ENCODE assay signal across 17 mouse cellular contexts in the genomic region with DNA sequence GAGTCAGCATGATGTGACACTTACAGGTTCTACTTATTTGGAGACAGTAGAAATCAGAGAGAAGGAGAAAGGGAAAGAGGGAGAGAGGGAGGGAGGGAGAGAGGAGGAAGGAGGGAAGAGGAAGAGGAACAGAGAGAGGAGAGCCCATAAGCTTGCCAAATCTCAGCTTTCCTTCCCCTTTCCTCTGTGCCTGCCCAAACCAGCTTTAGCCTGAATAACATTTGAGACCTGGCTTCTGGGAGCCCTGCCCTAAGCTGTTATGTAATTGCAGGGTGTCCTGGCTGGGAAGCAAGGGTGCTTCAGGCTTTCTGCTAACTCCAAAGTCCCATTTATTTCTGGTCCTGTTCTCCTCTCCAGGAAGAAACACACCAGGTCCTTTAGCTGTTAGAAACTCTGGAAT.
DNase-seq lines count a peak whose midpoint lies in the region; ATAC-seq and TF ChIP-seq lines count a peak whose summit lies in the region.
"Had no signal": no experiment of that assay in that cellular context is flagged by ENCODE, and none has a peak within 500 bp of the region (broad histone marks: within the 10 kb centered on the region; RNA-seq: fewer than 3 reads in every experiment).

No protein-coding gene starts in this region.

- H3K36me3 ChIP-seq in liver, postnatal 0 days (replicated peaks; ENCODE audit: insufficient read depth, low read length), result no peaks in the 10 kb centered on the region
- no peaks in the 10 kb centered on the region for H3K36me3 ChIP-seq in liver, embryonic 11.5 days (ENCODE audit: control insufficient read depth, insufficient read depth, low read length)
- H3K36me3 ChIP-seq: heart, embryonic 13.5 days; hindbrain, embryonic 13.5 days; limb, embryonic 13.5 days; lung, embryonic 15.5 days; neural tube, embryonic 12.5 days had no signal

- TF ChIP-seq CTCF in liver, postnatal 0 days (IDR thresholded peaks at IDR 0.05; ENCODE audit: low read depth), result no peak
- no peak for TF ChIP-seq CTCF in bone marrow macrophage, adult 2 months (IDR thresholded peaks at IDR 0.05; ENCODE audit: low read depth, low read length)

- no peak for TF ChIP-seq EP300 in liver, postnatal 0 days (IDR thresholded peaks at IDR 0.05; ENCODE audit: low read depth)

- no peak overlapping the region for H3K4me2 ChIP-seq in liver, postnatal 0 days (ENCODE audit: low read depth, low read length)
- no peak overlapping the region for H3K4me2 ChIP-seq in liver, embryonic 11.5 days
- H3K4me2 ChIP-seq: heart, embryonic 13.5 days; hindbrain, embryonic 13.5 days; limb, embryonic 13.5 days; lung, embryonic 15.5 days; neural tube, embryonic 12.5 days had no signal

- H3K27me3 ChIP-seq in liver, postnatal 0 days (ENCODE audit: insufficient read depth, low read length), result no peaks in the 10 kb centered on the region
- no peaks in the 10 kb centered on the region for H3K27me3 ChIP-seq in liver, embryonic 11.5 days (replicated peaks; ENCODE audit: control insufficient read depth, insufficient read depth, low read length)
- H3K27me3 ChIP-seq: heart, embryonic 13.5 days; limb, embryonic 13.5 days; lung, embryonic 15.5 days; neural tube, embryonic 12.5 days had no signal

- no peaks in the 10 kb centered on the region for H3K9me3 ChIP-seq in liver, postnatal 0 days (ENCODE audit: low read length)
- no peaks in the 10 kb centered on the region for H3K9me3 ChIP-seq in liver, embryonic 11.5 days (ENCODE audit: control insufficient read depth, low read length)
- H3K9me3 ChIP-seq: heart, embryonic 13.5 days; hindbrain, embryonic 13.5 days; limb, embryonic 13.5 days; lung, embryonic 15.5 days; neural tube, embryonic 12.5 days had no signal

- no peak for TF ChIP-seq POLR2A in bone marrow macrophage, adult 2 months (IDR thresholded peaks at IDR 0.05; ENCODE audit: borderline replicate concordance, low read depth, low read length)

- peak; percentile 46 for DNase-seq in gastrocnemius, postnatal 25 days
- DNase-seq in gastrocnemius, postnatal 14 days, result no peak
- no peak for DNase-seq in liver, postnatal 0 days
- DNase-seq in liver, embryonic 11.5 days (ENCODE audit: low spot score), result no peak
- DNase-seq in frontal cortex, postnatal 36 days (ENCODE audit: low spot score in 2 of 2), result no peak
- no peak for DNase-seq in left cerebral cortex, postnatal 36 days (ENCODE audit: low spot score in 2 of 2)
- DNase-seq: cerebellum, adult 18-20 months; forebrain, postnatal 0 days; midbrain, embryonic 14.5 days had no signal

- intact Hi-C loops in gastrocnemius, postnatal 14 days (cut with DNase I; ENCODE audit: low total_unique reads), result no loop called here
- intact Hi-C loops in left cerebral cortex, postnatal 36 days (cut with DNase I), result no loop called here

- H3K27ac ChIP-seq in liver, postnatal 0 days (ENCODE audit: low read depth), result peak overlapping the region; percentile 18; the same call in 1 of the 2 replicates
- no peak overlapping the region for H3K27ac ChIP-seq in liver, embryonic 11.5 days (ENCODE audit: low read depth, low read length)
- H3K27ac ChIP-seq in bone marrow macrophage, adult 2 months (ENCODE audit: insufficient read depth, low read depth, low read length), result peak overlapping the region; percentile 64
- H3K27ac ChIP-seq: heart, embryonic 13.5 days; hindbrain, embryonic 13.5 days; limb, embryonic 13.5 days; lung, embryonic 15.5 days; neural tube, embryonic 12.5 days had no signal

- H3K4me3 ChIP-seq in liver, postnatal 0 days (ENCODE audit: low read depth, low read length), result no peak overlapping the region
- no peak overlapping the region for H3K4me3 ChIP-seq in liver, embryonic 11.5 days (ENCODE audit: low read depth, low read length)
- no peak overlapping the region for H3K4me3 ChIP-seq in bone marrow macrophage, adult 2 months (ENCODE audit: insufficient read depth, low read length)
- H3K4me3 ChIP-seq: heart, embryonic 13.5 days; hindbrain, embryonic 13.5 days; limb, embryonic 13.5 days; lung, embryonic 15.5 days; neural tube, embryonic 12.5 days had no signal

- 0 out of 2 replicates have a peak, but pooled peaks cover 5% of the 10 kb centered on the region for H3K4me1 ChIP-seq in liver, postnatal 0 days (ENCODE audit: insufficient read depth)
- no peaks in the 10 kb centered on the region for H3K4me1 ChIP-seq in liver, embryonic 11.5 days (replicated peaks; ENCODE audit: control insufficient read depth, insufficient read depth, low read length)
- H3K4me1 ChIP-seq in bone marrow macrophage, adult 2 months (ENCODE audit: control insufficient read depth, insufficient read depth, low read length), result peaks cover 25% of the 10 kb centered on the region
- H3K4me1 ChIP-seq: heart, embryonic 13.5 days; hindbrain, embryonic 13.5 days; lung, embryonic 15.5 days; neural tube, embryonic 12.5 days had no signal

- ATAC-seq in liver, postnatal 0 days, result peak; percentile 17; the same call in 1 of the 2 replicates
- no peak for ATAC-seq in liver, embryonic 11.5 days (replicated peaks; ENCODE audit: low FRiP score)
- peak; percentile 64 for ATAC-seq in neutrophil, adult 5-6 weeks (ENCODE audit: extremely low read depth, insufficient number of reproducible peaks, low FRiP score, poor library complexity, severe bottlenecking)
- ATAC-seq: forebrain, postnatal 0 days; intestine, embryonic 16.5 days had no signal

- H3K9ac ChIP-seq in liver, postnatal 0 days (replicated peaks), result no peak overlapping the region
- no peak overlapping the region for H3K9ac ChIP-seq in liver, embryonic 11.5 days (ENCODE audit: low read depth, low read length)
- H3K9ac ChIP-seq: forebrain, postnatal 0 days; heart, embryonic 13.5 days; hindbrain, embryonic 13.5 days; limb, embryonic 13.5 days; lung, embryonic 15.5 days; neural tube, embryonic 12.5 days had no signal
